Mouse (Mus musculus) C2C12 (cell line): Measurements from ENCODE around the gene Chd6.

Experiments used
- CTCF ChIP-seq: IDR thresholded peaks from one replicate; pipeline ENCODE4 v1.5.1; 2011; ENCODE audit not compliant: control insufficient read depth, insufficient read depth, insufficient read length
- MYOG ChIP-seq: IDR thresholded peaks from one replicate; pipeline ENCODE4 v1.6.1; 2011; ENCODE audit not compliant: control insufficient read depth, insufficient read length; ENCODE audit errors: extremely low read depth

DNA sequence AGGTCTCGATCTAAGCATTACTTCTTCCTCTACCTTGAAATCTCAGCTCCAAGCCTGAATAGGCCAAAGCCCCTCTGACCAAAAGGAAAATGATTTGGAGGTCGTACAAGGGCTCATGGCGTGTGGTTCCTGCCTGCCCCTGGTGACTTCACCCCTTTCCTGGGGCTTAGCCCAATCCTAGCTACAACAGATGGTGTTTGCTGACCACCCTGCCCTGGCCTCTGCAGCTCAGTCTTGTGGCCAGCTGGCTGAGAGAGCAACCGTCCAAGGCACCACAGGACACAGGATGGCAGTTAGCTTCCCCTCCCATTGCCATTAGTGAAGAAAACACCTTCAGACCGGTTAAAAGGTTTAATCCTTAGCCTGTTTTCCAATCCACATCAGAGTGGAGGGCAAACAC is 202.8 kb downstream of the Chd6 start:
- TF ChIP-seq CTCF (no peak), MYOG (no peak)
